Mouse (Mus musculus): ENCODE results near the gene Mrps34.

DNA sequence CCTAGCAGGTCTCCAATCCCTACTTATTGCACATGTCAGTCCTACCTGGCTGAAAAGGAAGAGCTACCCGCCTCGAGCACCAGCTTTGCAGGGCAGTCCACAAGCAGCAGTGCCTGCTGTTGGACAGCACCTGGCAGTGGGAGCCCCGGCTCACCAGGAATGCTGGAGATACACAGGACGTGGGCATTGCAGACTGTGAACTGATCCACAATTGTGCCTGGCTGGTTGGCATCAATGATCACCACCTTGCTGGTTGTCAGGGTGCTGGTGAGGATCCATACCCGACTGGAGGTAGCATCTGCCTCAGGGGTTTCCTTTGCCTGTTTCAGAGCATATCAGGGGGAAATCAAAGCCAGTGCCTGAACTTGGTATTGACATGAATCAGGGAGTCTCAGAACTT lies 7.2 kb downstream of the Mrps34 start:
- no peak for TF ChIP-seq CTCF (IDR thresholded peaks at IDR 0.05; ENCODE audit: extremely low read depth, insufficient read depth, insufficient read length, insufficient replicate concordance)
- no peak for TF ChIP-seq POLR2A (IDR thresholded peaks at IDR 0.05; ENCODE audit: low read depth, low read length)
